Mouse (Mus musculus) macrophage (primary cell): Measurements from ENCODE around the gene Cyp11a1. TPM values are rescaled to one million over a fixed set of nuclear protein-coding genes. Genes with fewer than 3 reads are reported as not detected.

Source experiments
- H3K27ac ChIP-seq: fragments of 350-480 bp; formaldehyde crosslinking; 2 replicates; pipeline ENCODE4 v1.9.0; 2021
- H3K36me3 ChIP-seq: fragments of 350-480 bp; formaldehyde crosslinking; 2 replicates; pipeline ENCODE4 v1.9.0; 2021; ENCODE audit errors: inconsistent target
- H3K4me3 ChIP-seq: fragments of 350-480 bp; formaldehyde crosslinking; 2 replicates; pipeline ENCODE4 v1.9.0; 2021; ENCODE audit errors: inconsistent target
- H3K79me2 ChIP-seq: fragments of 350-480 bp; formaldehyde crosslinking; 2 replicates; pipeline ENCODE4 v1.9.0; 2021; ENCODE audit errors: inconsistent target
- WGBS: methylation state at CpG from one replicate; pipeline ENCODE4 v1.1.7; 2026; ENCODE audit warnings: inconsistent platforms; ENCODE audit not compliant: missing documents; 5-methylcytosine and 5-hydroxymethylcytosine counted together
- polyA plus RNA-seq: library from polyadenylated mRNA; stranded (reverse); fragments of 250-400 nt; gene quantifications from 3 replicates; pipeline ENCODE4 v1.2.4, GENCODE M21; 2018; ENCODE audit warnings: inconsistent platforms

Gene Cyp11a1
- polyA plus RNA-seq, 1 experiment from 2014 or later = not detected

DNA sequence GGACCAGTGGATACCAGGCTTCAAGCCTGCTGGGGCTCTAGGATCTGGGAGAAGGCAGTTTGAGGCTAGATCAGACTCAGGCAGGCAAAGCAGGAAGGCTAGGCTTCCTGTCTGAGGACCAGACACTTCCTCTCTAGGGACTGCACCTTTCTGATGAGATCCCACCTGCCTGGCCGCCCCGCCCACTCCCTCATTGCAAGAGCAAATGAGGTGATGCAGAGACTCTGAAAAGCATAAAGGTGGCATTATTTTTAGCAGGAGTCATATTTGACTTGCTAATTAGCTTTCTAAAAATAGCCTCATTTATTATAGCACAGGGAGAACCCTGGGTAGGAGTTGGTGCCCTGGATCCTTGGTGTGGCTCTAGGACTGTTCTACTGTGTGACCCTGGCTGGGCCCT is 18.1 kb upstream of the Cyp11a1 start:
- 68% methylated on average over 2 of the region's 2 CpGs for WGBS
- Histone ChIP-seq H3K27ac (no peak overlapping the region), H3K36me3 (no peaks in the 10 kb centered on the region), H3K79me2 (no peaks in the 10 kb centered on the region), H3K4me3 (no peak overlapping the region)

GRCm38 (mm10) chr9:57989309-57989708 is 16.9 kb upstream of the Cyp11a1 start:
- H3K4me3 ChIP-seq = no peak overlapping the region
- H3K27ac ChIP-seq = no peak overlapping the region
- H3K79me2 ChIP-seq = no peaks in the 10 kb centered on the region
- WGBS = 88% methylated on average over 6 of the region's 6 CpGs
- H3K36me3 ChIP-seq = no peaks in the 10 kb centered on the region

DNA sequence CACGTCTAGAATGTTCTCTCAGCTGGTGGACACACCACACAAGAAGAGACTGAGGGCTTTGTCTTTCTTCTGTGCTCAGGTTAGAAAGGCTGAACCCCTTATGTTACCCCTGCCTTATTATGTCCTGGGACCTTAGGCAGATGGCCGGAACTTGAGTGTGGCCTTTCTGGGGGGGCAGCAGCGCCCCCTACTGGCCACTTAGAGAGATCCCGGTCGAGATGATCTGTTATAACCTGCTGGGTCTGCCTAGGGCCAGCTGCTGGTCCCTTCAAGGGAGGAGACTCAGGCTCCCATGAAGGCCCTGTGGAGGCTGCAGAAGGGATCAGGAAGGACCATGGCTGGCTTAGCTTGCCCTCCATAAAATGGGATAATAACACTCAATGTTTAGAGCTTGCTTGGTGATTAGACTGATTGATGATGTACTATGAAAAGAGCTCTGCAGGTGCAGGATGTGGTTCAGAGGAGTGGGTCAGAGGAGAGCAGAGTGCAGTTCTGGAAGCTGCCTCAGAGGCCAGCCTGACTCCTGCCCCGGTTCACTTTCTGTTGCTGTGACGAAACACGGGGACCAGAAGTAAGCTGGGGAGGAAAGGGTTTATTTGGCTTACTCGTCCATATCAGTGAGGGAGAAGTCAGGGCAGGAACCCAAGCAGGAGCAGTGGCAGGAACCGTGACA is 15.6 kb upstream of the Cyp11a1 start:
- Histone ChIP-seq H3K79me2 (no peaks in the 10 kb centered on the region), H3K4me3 (no peak overlapping the region), H3K36me3 (no peaks in the 10 kb centered on the region), H3K27ac (no peak overlapping the region)
- WGBS = 27% methylated on average over 10 of the region's 10 CpGs

DNA sequence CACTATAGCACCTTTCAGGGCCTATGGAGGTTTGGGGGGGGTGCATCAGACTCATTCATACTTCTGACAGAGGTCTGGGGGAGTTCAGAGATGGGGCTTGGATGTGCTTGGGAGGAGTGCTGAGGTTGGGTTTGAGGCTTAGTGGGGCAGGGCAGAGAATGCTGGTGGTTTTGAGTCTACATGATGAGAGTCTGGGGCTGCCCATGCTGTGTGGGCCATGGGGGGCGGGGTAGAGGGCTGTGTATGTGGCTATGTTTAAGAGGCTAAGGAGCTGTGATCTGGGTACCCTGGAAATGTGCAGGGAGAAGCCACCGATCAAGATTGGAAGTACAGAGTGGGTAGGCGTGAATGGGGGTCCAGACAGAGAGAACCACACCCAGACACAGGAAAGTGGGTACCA is 14.2 kb upstream of the Cyp11a1 start:
- H3K4me3 ChIP-seq = no peak overlapping the region
- no peaks in the 10 kb centered on the region for H3K36me3 ChIP-seq
- H3K27ac ChIP-seq = no peak overlapping the region
- 93% methylated on average over 3 of the region's 3 CpGs for WGBS
- no peaks in the 10 kb centered on the region for H3K79me2 ChIP-seq

DNA sequence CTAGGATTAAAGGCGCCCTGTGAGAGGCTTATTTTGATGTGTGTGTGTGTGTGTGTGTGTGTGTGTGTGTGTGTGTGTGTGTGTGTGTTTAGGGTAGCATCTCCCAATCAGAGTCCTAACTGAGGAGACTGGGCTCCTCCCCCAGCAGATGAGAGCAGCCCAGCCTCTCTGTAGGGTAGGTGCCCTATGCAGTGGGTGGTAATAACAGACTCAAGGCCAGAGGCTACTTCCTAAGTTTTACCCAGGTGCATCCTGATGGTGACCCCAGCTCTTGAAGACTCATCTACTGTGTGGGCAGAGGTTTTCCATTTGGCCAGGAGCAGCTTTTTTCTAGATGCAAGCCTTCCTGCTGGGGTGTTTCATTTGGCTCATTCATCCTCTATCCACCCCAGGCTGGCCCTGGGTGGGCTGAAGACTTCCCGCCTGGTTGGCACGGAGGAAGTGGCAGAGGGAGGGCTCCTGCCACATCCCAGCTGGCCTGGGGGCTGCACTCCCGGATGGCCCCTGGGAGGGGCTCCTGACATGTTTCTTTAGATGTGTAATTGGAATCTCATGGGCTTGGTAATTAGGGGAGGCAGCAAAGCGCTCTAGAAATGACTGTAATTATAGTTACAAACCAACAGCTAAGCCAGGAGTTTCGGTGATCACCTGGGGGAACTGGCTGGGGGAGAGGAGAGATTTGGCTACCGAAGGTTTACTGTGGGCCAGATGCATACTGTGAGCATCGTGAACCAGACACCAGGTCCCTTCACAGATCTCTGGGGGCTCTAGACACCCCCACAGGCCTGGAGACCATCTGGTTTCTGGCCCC is 13.2 kb upstream of the Cyp11a1 start:
- H3K36me3 ChIP-seq = no peaks in the 10 kb centered on the region
- 58% methylated on average over 8 of the region's 8 CpGs for WGBS
- H3K79me2 ChIP-seq = no peaks in the 10 kb centered on the region
- no peak overlapping the region for H3K27ac ChIP-seq
- H3K4me3 ChIP-seq = no peak overlapping the region

DNA sequence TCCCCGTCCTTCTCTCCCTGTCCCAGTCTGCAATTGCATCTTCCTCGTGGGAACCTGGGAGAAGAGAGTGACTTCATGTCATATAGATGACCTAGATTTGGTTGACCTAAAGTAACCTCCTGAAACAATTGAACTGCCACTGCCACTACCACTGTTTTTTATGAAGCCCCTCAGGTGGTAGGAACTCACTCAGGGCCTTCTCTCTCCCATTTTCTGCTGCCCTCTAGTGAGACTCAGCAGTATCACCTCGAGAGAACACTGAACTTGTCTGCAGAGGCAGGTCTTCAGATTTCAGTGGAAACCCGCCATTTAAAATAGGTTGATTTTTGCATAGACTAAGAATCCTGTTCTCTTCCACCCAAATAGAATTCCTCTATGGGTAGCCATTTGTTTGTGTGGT is 10.9 kb upstream of the Cyp11a1 start:
- Histone ChIP-seq H3K27ac (no peak overlapping the region), H3K36me3 (no peaks in the 10 kb centered on the region), H3K79me2 (no peaks in the 10 kb centered on the region), H3K4me3 (no peak overlapping the region)
- 63% methylated on average over 4 of the region's 4 CpGs for WGBS

- Histone ChIP-seq H3K79me2 (no peaks in the 10 kb centered on the region), H3K27ac (no peak overlapping the region), H3K36me3 (no peaks in the 10 kb centered on the region), H3K4me3 (no peak overlapping the region)
- WGBS = 46% methylated on average over 13 of the region's 13 CpGs
These were observed 8.6 kb upstream of the Cyp11a1 start for GRCm38 (mm10) chr9:57997511-57998031.

DNA sequence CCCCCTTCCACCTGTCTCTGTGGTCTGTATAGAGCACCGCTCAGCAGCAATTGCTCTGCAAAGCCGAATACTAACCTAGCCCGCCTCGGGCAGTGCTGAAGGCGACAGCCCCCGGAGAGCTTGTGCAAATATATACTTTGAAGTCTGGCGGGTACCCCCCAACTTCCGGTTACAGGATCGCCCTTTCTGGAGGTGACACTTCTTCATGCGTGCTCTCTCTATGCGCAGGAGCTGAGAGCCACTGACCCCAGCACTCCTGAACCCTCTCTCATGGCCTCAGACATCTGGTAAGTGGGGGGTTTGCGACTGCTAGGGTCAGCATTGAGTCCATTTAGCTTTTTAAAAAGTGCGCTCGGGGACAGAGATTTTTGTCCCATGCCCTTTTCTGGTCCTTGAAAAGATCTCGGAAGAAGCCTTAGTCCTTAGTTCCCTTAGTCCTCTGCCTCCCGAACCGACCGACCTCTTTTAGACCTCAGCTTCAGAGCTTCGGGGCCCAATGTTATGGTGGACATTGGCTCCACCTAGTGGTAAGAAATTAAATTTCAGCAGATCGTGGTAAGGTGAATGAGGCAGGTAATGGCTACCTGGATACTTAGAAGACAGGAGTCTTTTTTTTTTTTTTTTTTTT is 8.1 kb upstream of the Cyp11a1 start:
- 7% methylated on average over 20 of the region's 20 CpGs for WGBS
- no peak overlapping the region for H3K27ac ChIP-seq
- H3K4me3 ChIP-seq = no peak overlapping the region
- no peaks in the 10 kb centered on the region for H3K79me2 ChIP-seq
- no peaks in the 10 kb centered on the region for H3K36me3 ChIP-seq

DNA sequence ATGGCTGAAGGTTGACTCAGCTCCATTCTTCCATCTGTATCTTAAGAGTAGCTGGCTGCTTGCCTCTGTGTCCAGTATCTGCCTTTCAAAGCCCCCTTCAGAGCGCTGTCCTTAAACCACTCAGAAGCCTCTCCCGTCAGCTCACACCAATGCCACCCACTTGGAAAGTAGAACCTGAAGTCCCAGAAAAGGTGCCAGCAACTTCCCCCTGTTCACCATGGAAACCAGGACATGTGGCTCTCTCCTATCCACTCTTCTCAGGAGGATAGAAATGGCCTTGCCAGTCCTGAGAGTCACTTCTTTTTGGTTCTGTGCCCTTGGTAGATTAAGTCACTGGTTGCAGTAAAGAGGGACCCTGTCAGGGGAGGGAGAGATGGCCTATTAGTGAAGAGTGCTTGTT is 7.5 kb upstream of the Cyp11a1 start:
- no peaks in the 10 kb centered on the region for H3K79me2 ChIP-seq
- WGBS = 70% methylated on average over 2 of the region's 2 CpGs
- H3K4me3 ChIP-seq = no peak overlapping the region
- no peaks in the 10 kb centered on the region for H3K36me3 ChIP-seq
- no peak overlapping the region for H3K27ac ChIP-seq

GRCm38 (mm10) chr9:57999676-58000075 is 6.5 kb upstream of the Cyp11a1 start:
- H3K79me2 ChIP-seq = no peaks in the 10 kb centered on the region

DNA sequence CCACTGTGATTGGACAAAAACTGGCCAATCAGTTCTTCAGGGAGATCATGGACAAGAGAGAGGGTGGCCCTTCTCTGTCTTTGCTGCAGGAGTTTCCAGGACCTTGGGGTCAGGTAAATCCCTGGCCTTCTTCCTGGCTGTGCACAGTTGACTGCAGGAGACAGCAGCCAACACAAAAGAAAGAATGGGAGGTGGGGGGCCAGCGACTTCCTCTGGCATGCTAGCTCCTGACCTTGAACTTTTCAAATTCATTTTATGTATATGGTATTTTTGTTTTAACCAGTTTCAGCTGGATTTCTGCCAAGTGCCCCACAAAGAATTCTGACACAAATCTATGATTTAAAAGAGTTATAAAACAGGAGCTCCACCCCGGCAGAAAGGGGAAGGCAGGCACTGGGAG is 2.9 kb upstream of the Cyp11a1 start:
- no peaks in the 10 kb centered on the region for H3K79me2 ChIP-seq
- WGBS = 17% methylated on average over 2 of the region's 2 CpGs
- H3K4me3 ChIP-seq = no peak overlapping the region
- no peaks in the 10 kb centered on the region for H3K36me3 ChIP-seq
- H3K27ac ChIP-seq = no peak overlapping the region

More at GRCm38 (mm10) chr9:57999676-58000075, 6.5 kb upstream of the Cyp11a1 start:
- H3K4me3 ChIP-seq = no peak overlapping the region
- no peaks in the 10 kb centered on the region for H3K36me3 ChIP-seq
- no peak overlapping the region for H3K27ac ChIP-seq
- 58% methylated on average over 2 of the region's 2 CpGs for WGBS

DNA sequence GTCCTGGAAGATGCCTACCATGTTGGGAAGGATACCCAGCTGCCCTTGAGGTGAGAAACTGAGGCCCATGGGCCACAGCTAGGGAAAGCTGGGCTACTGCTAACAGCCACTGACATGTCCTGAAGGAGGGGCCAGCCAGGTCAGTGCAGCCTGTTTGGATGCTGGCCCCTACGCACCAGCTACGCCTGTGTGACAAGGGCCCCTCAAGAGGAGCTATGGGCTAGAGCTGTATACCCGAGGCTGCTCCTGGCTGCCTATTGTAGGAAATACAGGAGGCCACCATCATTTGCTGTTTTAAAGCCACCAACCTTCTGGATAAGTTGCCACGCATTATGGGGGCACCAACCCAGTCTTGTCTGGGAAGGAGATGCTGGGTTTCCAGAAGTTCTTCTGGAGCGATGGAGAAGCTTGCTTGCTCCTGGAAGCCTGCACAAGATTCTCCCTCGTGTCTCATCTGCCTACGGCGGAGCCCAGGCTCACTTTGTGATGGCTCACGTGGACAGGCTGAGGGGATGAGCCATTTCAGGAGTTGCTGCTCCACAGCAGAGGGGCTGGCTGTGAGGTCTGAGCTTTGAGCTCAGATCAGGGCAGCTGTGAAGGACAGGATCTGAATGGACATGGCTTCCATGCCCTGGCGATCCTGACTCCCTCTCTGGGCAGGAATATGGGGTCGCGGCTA is 2.3 kb downstream of the Cyp11a1 start:
- Histone ChIP-seq H3K36me3 (no peaks in the 10 kb centered on the region), H3K27ac (no peak overlapping the region), H3K79me2 (no peaks in the 10 kb centered on the region), H3K4me3 (no peak overlapping the region)
- WGBS = 92% methylated on average over 12 of the region's 12 CpGs

- no peaks in the 10 kb centered on the region for H3K79me2 ChIP-seq
- H3K36me3 ChIP-seq = no peaks in the 10 kb centered on the region
- 76% methylated on average over 6 of the region's 6 CpGs for WGBS
- no peak overlapping the region for H3K4me3 ChIP-seq
- H3K27ac ChIP-seq = no peak overlapping the region
These were observed 2.8 kb downstream of the Cyp11a1 start for GRCm38 (mm10) chr9:58009015-58009362.

- no peak overlapping the region for H3K27ac ChIP-seq
- H3K36me3 ChIP-seq = no peaks in the 10 kb centered on the region
- WGBS = 88% methylated on average over 3 of the region's 3 CpGs
- no peak overlapping the region for H3K4me3 ChIP-seq
- no peaks in the 10 kb centered on the region for H3K79me2 ChIP-seq
These were observed 3.4 kb downstream of the Cyp11a1 start for GRCm38 (mm10) chr9:58009588-58009987.
